In genomic region chr10:5116155-5116554, GRCm38 (mm10) we compare ENCODE assay signal across 32 mouse cellular contexts. TPM values are rescaled to one million over a fixed set of nuclear protein-coding genes. Genes with fewer than 3 reads are reported as not detected.
DNase-seq lines count a peak whose midpoint lies in the region; ATAC-seq lines count a peak whose summit lies in the region.
"Had no signal": no experiment of that assay in that cellular context is flagged by ENCODE, and none has a peak within 500 bp of the region (broad histone marks: within the 10 kb centered on the region; RNA-seq: fewer than 3 reads in every experiment).

No protein-coding gene starts in this region.

- no peaks in the 10 kb centered on the region for H3K4me1 ChIP-seq in heart, embryonic 10.5 days
- peaks cover 11% of the 10 kb centered on the region; the same call in 1 of the 2 replicates for H3K4me1 ChIP-seq in kidney, embryonic 16.5 days (ENCODE audit: insufficient read depth, low read length)
- no peaks in the 10 kb centered on the region for H3K4me1 ChIP-seq in midbrain, embryonic 11.5 days (ENCODE audit: control insufficient read depth, insufficient read depth, low read length)
- no peaks in the 10 kb centered on the region for H3K4me1 ChIP-seq in midbrain, embryonic 10.5 days
- H3K4me1 ChIP-seq: embryonic facial prominence, embryonic 12.5 days; hindbrain, embryonic 13.5 days; limb, embryonic 10.5 days; limb, embryonic 15.5 days; midbrain, embryonic 13.5 days had no signal

- H3K4me2 ChIP-seq in kidney, embryonic 16.5 days (replicated peaks; ENCODE audit: low read depth, low read length): 0 out of 2 replicates have a peak overlapping the region, but pooled peaks have one; percentile 13
- H3K4me2 ChIP-seq in midbrain, embryonic 11.5 days: no peak overlapping the region
- H3K4me2 ChIP-seq: embryonic facial prominence, embryonic 12.5 days; heart, embryonic 11.5 days; hindbrain, embryonic 13.5 days; limb, embryonic 15.5 days; lung, embryonic 14.5 days; midbrain, embryonic 13.5 days had no signal

- no peak overlapping the region for H3K27ac ChIP-seq in heart, embryonic 10.5 days
- H3K27ac ChIP-seq in kidney, embryonic 16.5 days (ENCODE audit: low read length): peak overlapping the region; percentile 0; the same call in 1 of the 2 replicates
- H3K27ac ChIP-seq in midbrain, embryonic 11.5 days (ENCODE audit: low read depth, low read length): no peak overlapping the region
- no peak overlapping the region for H3K27ac ChIP-seq in midbrain, embryonic 10.5 days (replicated peaks)
- H3K27ac ChIP-seq: embryonic facial prominence, embryonic 12.5 days; hindbrain, embryonic 13.5 days; limb, embryonic 10.5 days; limb, embryonic 15.5 days; liver, embryonic 14.5 days; midbrain, embryonic 13.5 days; stomach, postnatal 0 days had no signal

- H3K9ac ChIP-seq in kidney, embryonic 16.5 days (replicated peaks; ENCODE audit: low read length): no peak overlapping the region
- H3K9ac ChIP-seq in midbrain, embryonic 11.5 days (ENCODE audit: low read length): no peak overlapping the region
- H3K9ac ChIP-seq: embryonic facial prominence, embryonic 12.5 days; hindbrain, embryonic 13.5 days; limb, embryonic 15.5 days; liver, embryonic 14.5 days; lung, embryonic 14.5 days; midbrain, embryonic 13.5 days had no signal

- H3K27me3 ChIP-seq in heart, embryonic 10.5 days (ENCODE audit: insufficient read depth, poor library complexity, severe bottlenecking): no peaks in the 10 kb centered on the region
- H3K27me3 ChIP-seq in kidney, embryonic 16.5 days (ENCODE audit: insufficient read depth, low read length): no peaks in the 10 kb centered on the region
- no peaks in the 10 kb centered on the region for H3K27me3 ChIP-seq in midbrain, embryonic 11.5 days (ENCODE audit: control insufficient read depth, insufficient read depth, low read length)
- no peaks in the 10 kb centered on the region for H3K27me3 ChIP-seq in midbrain, embryonic 10.5 days (ENCODE audit: low read depth, poor library complexity, severe bottlenecking)
- H3K27me3 ChIP-seq: embryonic facial prominence, embryonic 12.5 days; hindbrain, embryonic 13.5 days; limb, embryonic 15.5 days; midbrain, embryonic 13.5 days had no signal

- peak; percentile 35 for DNase-seq in heart, embryonic 10.5 days (ENCODE audit: low spot score)
- no peak for DNase-seq in heart, postnatal 25 days (ENCODE audit: low spot score)
- DNase-seq in kidney, adult 18-20 months: no peak
- peak; percentile 56 for DNase-seq in midbrain, embryonic 11.5 days (ENCODE audit: low spot score, missing footprints)
- no peak for DNase-seq in midbrain, embryonic 10.5 days (ENCODE audit: low spot score)
- DNase-seq in layer of hippocampus, postnatal 10 days (ENCODE audit: low spot score in 2 of 2): no peak
- DNase-seq: adrenal gland, postnatal 10 days; cerebellum, adult 11 months; cerebellum, adult 9-11 months; embryo, embryonic 11 days; gastrocnemius, postnatal 25 days; heart, adult 11 months; heart, postnatal 4 days; kidney, postnatal 4 days; right cerebral cortex, postnatal 4 days; thymus, adult 18-20 months; thymus, postnatal 25 days had no signal

- intact Hi-C loops in heart, postnatal 25 days (cut with DNase I): no loop called here

- peak; percentile 51; the same call in 1 of the 2 replicates for ATAC-seq in kidney, embryonic 16.5 days (ENCODE audit: low FRiP score, low TSS enrichment)
- no peak for ATAC-seq in midbrain, embryonic 11.5 days (ENCODE audit: low FRiP score)
- ATAC-seq: forebrain, embryonic 14.5 days; midbrain, embryonic 13.5 days had no signal

- 96% methylated on average over 5 of the region's 5 CpGs for WGBS in heart, embryonic 10.5 days
- 48% methylated on average over 5 of the region's 5 CpGs for WGBS in kidney, embryonic 16.5 days
- 90% methylated on average over 5 of the region's 5 CpGs for WGBS in midbrain, embryonic 11.5 days
- WGBS in midbrain, embryonic 10.5 days: 90% methylated on average over 5 of the region's 5 CpGs

- peaks cover 45% of the 10 kb centered on the region for H3K36me3 ChIP-seq in heart, embryonic 10.5 days
- 0 out of 2 replicates have a peak, but pooled peaks cover 4% of the 10 kb centered on the region for H3K36me3 ChIP-seq in kidney, embryonic 16.5 days (ENCODE audit: insufficient read depth, low read length)
- H3K36me3 ChIP-seq in midbrain, embryonic 11.5 days (ENCODE audit: control insufficient read depth, insufficient read depth, low read length): no peaks in the 10 kb centered on the region
- no peaks in the 10 kb centered on the region for H3K36me3 ChIP-seq in midbrain, embryonic 10.5 days

- no peak overlapping the region for H3K4me3 ChIP-seq in heart, embryonic 10.5 days
- H3K4me3 ChIP-seq in kidney, embryonic 16.5 days (ENCODE audit: low read length): no peak overlapping the region
- no peak overlapping the region for H3K4me3 ChIP-seq in midbrain, embryonic 11.5 days (ENCODE audit: low read depth, low read length)
- no peak overlapping the region for H3K4me3 ChIP-seq in midbrain, embryonic 10.5 days
- H3K4me3 ChIP-seq: embryonic facial prominence, embryonic 12.5 days; hindbrain, embryonic 13.5 days; limb, embryonic 10.5 days; limb, embryonic 15.5 days; midbrain, embryonic 13.5 days had no signal

- no peaks in the 10 kb centered on the region for H3K9me3 ChIP-seq in heart, embryonic 10.5 days
- peaks cover 4% of the 10 kb centered on the region; the same call in 1 of the 2 replicates for H3K9me3 ChIP-seq in kidney, embryonic 16.5 days (ENCODE audit: low read length)
- no peaks in the 10 kb centered on the region for H3K9me3 ChIP-seq in midbrain, embryonic 11.5 days (ENCODE audit: control insufficient read depth, low read length)
- H3K9me3 ChIP-seq in midbrain, embryonic 10.5 days (replicated peaks): no peaks in the 10 kb centered on the region
- H3K9me3 ChIP-seq: embryonic facial prominence, embryonic 12.5 days; G1E; hindbrain, embryonic 13.5 days; limb, embryonic 10.5 days; limb, embryonic 15.5 days had no signal

RNA-seq across cellular contexts. Expression of gene Gm10097, which starts 47.2 kb away (rescaled TPM):
- polyA plus RNA-seq in heart, embryonic 10.5 days (2016; fragmentation: Nextera tagmentation; extraction: Ambion mirVana): 0.18 and 0.25 TPM in 2 replicates
- total RNA-seq in heart, postnatal 25 days (2021): under 1 TPM; 0.44 to 0.45 TPM
- polyA plus RNA-seq in kidney, embryonic 16.5 days (2015; fragmentation: Nextera tagmentation; extraction: Ambion mirVana): 0.15 TPM in 1 of 2 replicates, not detected in the other
- polyA plus RNA-seq in midbrain, embryonic 11.5 days (2014; fragmentation: Nextera tagmentation; extraction: Ambion mirVana): 0.06 TPM in 1 of 2 replicates, not detected in the other
- polyA plus RNA-seq in midbrain, embryonic 10.5 days (2016; fragmentation: Nextera tagmentation; extraction: Ambion mirVana): 0.05 TPM in 1 of 2 replicates, not detected in the other
- total RNA-seq in layer of hippocampus, postnatal 10 days (2021): not detected
- total RNA-seq: layer of hippocampus, adult 8-10 months; left cerebral cortex, postnatal 10 days had no signal
- polyA plus RNA-seq: forebrain, embryonic 14.5 days; G1E; spleen, adult 2 months had no signal

Comparison
In these comparisons a context has a peak if more than half of its experiments do, and no peak if none do; other contexts are left out.
1. DNase-seq: peak in heart, embryonic 10.5 days (single experiment) and midbrain, embryonic 11.5 days (single experiment); none in heart, postnatal 25 days (single experiment), kidney, adult 18-20 months (single experiment), midbrain, embryonic 10.5 days (single experiment) and layer of hippocampus, postnatal 10 days (0 of 2).